Mouse (Mus musculus) left cerebral cortex, postnatal 10 days (tissue): ENCODE results near the gene Ifnb1. TPM values are rescaled to one million over a fixed set of nuclear protein-coding genes. Genes with fewer than 3 reads are reported as not detected.

Source experiments
- DNase-seq, 2 experiments: peaks; one replicate each; pipeline ENCODE4 v3.0.0; 2021 to 2022; ENCODE audit warnings: low spot score in 2 of 2, mixed read lengths in 1 of 2; ENCODE audit errors: extremely low spot score in 1 of 2
- intact Hi-C: fragments of 180-260 bp; cut with DNase I; formaldehyde crosslinking; loops from one replicate; pipeline ENCODE4 v1.15.1; 2025
- total RNA-seq, 2 experiments: library from RNA; stranded (reverse); gene quantifications; 2 replicates each; pipeline ENCODE4 v1.2.3; 2021

Gene Ifnb1
- total RNA-seq, 2 experiments from 2014 or later, result not detected

DNA sequence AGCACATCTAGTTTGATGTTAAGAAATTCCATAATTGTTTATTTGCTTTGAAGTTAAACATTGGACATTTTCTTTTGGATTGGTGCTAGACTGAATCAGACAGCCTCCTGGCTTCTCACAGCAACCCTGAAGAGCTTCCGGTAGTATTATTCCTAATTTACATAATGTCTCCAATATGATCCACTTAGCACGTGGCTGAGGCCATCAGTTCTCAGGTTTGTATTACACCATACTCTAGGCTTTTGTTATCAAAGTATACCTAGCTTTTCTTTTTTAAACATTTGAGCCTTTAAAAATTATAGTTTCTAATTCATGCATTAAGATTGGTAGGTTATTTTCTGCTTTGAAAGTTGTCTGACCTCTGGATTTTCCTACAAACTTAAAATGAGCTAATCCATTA is 7.3 kb downstream of the Ifnb1 start:
- intact Hi-C loops, result no loop called here
- no peak for DNase-seq

DNA sequence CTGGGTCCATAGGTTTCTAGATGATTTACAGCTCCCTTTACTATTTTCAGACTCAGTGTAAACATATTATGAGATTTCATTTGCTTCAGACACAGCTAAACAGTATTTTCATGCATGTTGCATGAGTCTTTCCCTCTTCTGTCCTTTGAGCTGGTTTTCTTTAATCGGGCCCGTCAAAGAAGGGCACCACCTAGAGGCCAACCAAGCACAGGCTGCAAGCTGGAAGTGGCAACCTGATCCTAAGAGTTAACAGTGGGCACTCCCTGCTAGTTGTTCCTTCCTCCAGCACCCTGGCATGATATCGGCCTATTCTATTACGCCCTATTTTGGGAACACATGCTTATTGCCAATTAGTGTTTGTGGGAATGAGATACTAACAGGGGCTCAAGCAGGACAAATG is 8.2 kb downstream of the Ifnb1 start:
- intact Hi-C loops, result no loop called here
- peak; percentile 37 to 63 for DNase-seq

DNA sequence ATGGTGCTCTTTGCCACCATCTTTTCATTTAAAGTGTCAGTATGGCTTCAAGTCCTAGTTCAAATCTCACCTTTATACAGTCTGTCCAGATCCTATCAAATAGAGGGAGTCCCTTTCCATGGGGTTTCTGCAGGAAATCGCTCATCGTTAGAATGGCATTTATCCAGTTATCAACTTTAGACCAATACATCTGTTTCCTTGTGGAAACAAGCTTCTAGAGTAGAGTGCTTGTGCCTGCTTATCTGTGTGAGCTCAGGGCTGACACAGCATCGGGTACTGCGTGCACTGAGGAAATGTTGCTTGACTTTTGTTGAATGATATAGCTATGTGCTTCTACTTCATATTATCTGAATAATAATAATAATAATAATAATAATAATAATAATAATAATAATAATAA is 8.8 kb downstream of the Ifnb1 start:
- intact Hi-C loops, result no loop called here
- DNase-seq, result no peak

DNA sequence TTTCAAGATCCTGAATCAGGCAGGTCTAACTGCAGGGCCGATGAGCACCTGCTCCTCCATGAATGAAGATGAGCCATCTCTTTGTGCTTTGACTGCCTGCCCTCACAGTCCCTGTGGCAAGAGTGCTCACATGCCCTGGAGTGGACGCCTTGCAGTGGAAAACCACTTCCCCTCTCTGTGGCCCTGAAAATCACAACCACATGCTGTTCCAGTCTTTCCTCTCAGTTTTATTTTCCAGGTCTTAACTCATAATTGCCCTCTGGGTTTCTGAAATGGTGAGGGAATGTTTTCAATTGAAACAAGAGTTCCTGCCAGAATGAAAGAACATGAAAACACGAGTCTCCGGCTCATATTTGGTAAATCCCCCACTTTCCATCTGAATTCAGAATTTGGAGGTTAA is 18.8 kb downstream of the Ifnb1 start:
- no peak for DNase-seq
- intact Hi-C loops, result no loop called here

DNA sequence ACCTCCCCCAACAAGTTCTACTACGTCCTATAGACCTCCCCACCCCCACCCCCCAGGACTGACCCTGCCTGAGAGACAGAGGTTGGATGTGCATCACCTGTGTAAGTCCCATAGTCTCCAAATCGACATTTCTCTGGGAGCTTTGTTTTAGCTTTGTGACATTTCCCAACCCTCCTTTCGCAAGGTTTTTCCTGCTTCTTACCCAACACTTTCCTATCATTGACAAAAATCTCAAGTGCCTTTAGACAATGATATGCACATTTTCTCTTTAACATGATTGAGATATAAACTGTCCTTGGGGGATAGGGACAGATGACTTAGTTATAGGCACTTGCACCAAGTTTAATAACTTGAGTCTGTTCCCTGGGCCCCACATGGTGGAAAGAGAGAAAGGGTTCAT is 21.3 kb downstream of the Ifnb1 start:
- intact Hi-C loops, result no loop called here
- no peak for DNase-seq

DNA sequence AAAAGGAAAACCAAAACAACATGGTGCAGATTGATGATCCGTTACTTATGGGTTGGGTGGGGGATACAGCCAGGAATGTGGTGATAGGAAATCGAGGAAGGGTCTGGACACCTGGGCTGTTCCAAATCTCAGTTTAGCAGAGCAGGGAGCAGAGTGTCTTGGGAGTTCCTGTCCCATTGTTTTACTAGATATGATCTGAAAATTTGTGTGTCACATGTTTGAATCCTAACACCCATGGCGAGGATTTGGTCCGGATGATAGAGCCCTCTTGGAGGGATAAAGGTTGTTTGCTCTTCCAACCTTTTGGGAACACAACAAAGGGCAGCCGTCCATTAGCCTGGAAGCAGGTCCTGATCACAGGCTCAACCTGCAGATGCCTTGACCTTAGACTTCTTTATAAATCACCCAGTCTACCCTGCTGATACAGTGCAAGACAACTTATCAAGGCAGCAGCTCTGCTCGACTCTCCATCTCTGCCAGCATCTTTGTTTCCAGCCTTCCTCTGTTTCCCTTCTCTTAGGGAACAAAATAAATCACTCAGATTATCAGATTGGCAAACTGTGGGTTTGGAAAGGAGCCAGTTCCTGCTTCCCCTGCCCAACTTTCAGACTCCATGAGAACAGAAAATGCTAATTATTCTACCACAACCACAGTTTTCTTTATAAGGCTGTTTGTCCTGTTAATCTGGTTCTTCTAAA is 26.1 kb downstream of the Ifnb1 start:
- intact Hi-C loops, result no loop called here
- DNase-seq, result no peak

DNA sequence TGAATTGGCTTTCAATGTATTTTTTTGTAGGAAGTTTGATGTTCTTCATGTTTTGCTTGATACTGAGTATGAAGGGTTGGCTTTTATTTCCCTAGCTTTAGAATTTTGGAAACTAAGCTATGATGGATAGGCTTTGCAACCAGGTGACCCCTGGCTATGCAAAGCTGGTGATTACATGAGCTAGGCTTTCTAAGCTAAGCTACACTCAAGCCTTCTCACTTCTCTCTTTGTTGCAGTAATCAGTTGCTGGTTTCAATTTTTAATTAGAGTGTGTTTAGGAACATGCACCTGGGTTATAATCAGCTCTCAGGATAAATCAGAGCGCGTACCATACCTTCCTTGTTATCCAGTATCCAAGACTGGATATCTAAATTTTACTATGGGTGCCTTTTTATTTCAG is 33.0 kb downstream of the Ifnb1 start:
- no peak for DNase-seq
- intact Hi-C loops, result no loop called here

DNA sequence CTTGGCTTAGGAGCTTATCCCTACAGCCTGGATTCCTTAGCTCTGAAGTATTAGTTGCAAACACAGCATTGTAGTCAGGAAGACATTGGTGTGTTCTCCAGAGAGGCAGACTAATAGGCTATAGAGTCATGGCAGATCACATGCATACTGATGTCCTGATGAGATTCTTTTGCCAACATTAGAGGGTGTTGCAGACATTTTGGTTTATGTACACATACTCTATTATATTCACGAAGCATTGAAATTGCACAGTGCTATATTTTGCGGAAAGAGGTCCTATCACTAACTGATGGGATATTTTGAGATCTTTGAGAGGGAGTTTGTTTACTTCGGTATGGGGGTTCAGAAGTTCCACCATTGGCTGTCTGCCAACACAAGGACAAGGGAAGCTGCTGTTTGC is 34.5 kb downstream of the Ifnb1 start:
- DNase-seq, result no peak
- intact Hi-C loops, result no loop called here

DNA sequence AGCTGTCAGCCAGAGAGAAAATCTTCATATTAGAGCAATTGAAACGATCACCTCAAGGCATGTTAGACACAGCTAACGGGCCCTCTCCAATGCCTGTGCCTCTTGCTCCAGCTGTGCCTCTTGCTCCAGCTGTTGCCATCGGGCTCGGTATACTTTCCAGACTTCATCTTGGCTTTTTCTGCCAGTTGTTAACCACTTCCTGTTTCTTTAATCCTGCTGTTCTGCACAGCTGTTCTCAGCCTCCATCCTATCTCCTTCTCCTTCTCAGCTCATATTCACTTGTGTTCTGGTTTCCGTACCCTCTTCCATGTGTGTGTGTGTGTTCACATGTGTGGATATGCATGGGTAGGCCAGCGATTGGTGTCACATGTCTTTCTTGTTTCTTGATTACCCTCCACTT is 42.4 kb downstream of the Ifnb1 start:
- intact Hi-C loops, result no loop called here
- DNase-seq, result no peak

DNA sequence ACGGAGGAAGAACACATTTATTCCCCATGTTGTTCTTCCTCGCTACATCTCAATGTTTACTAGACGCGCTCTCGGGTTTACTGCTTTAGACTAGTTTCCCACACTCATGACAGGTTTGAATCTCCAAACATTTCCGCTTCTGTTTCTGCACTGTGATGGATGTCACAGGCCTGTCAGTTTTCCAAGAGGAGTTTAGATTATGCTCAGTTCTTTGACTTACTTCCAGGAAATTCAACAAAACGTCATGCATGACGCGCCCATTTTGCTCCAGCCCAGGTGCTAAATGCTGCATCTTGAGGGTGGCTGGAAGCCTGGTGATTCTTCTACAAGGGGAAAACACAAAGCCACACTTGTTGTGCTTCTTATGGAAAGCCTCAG is 43.8 kb downstream of the Ifnb1 start:
- intact Hi-C loops, result no loop called here
- no peak for DNase-seq

DNA sequence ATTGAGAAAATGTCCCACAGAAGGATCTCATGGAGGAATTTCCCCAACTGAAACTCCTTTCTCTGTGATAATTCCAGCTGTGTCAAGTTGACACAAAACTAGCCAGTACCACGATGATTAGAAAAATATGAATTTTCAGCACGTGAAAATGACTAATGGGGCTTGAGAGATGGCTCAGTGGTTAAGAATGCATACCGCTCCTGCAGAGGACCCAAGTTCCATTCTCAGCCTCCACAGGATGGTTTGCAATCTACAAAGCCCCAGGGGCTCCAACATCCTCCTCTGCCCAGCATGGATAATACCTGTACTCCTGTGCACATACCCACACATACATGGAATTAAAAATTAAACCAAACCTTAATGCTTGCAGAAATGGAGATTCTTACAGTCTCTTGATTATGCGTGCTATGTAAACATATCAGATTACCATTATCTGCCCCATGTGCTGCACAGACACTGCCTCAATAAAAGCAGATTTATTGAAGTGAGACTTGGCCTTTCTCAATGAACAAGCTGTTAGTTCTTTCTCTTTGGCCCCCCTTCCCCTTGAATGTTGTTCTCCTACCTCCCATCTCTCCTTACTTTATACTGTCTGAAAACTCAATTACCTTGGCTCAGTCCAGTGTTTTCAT is 44.3 kb downstream of the Ifnb1 start:
- intact Hi-C loops, result no loop called here
- no peak for DNase-seq

DNA sequence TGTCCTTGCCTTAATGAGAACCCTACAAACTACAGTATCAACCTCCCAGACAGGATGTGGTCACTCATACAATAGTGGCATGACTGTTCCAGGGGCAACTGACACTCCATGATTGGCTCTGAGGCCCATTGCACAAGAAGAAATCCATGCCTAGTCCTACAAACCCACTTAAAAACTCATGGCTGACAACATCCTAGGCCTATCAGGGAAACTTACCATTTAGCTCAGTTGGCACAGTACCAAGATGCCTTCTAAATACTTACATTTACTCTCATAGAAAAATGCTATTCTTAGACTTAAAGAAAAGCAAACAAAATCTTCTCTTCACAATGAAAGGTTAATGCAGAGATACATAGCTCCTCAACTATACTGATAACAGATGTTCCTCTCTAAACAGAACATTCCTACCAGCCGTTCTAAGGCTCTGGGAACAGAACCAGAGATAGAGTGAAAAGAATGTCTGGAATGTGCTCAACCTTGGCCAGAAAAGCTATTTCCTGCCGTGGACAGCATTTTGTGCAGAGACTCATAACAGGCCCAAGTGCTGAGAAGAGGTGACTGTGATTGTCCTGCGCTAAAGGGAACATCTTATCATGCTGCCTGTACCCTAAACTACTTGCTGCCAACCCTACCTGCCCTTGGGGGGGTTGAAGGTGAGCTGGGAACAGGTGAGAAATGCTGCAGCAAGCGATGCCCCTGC is 45.9 kb downstream of the Ifnb1 start:
- no peak for DNase-seq
- intact Hi-C loops, result no loop called here

DNA sequence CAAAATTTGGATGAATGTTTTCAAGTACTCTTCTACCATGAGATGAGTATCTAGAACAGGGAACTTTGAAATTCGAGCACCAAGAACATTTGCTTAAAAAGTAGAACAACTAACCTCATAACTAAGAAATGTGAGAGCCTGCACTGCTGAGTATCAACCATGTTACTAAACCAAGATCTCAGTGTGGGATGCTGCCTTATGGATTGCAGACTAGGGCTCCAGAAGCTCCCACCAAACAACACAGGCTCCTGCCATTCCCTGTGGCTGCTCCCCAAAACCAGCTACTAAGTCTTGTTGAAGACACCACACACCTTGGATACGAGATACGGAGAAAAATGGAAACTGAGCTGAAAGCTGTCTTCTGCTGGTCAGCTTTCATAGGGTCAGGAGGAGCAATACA is 46.5 kb downstream of the Ifnb1 start:
- intact Hi-C loops, result no loop called here
- DNase-seq, result no peak

Other genes with a start within 250 kb of the Ifnb1 start
- 1 to 10 TPM; 2.8 to 3.5 TPM for gene Hacd4, start 83.8 kb downstream of the Ifnb1 start, total RNA-seq
- gene Ifna15, start 35.5 kb upstream of the Ifnb1 start, total RNA-seq, result not detected
- not detected for gene Ifna14, start 49.0 kb upstream of the Ifnb1 start, total RNA-seq
- gene Ifna9, start 69.6 kb upstream of the Ifnb1 start, total RNA-seq, result not detected
- gene Ifna12, start 80.6 kb upstream of the Ifnb1 start, total RNA-seq, result not detected
- not detected for gene C87499, start 111.6 kb upstream of the Ifnb1 start, total RNA-seq
- gene Ifna13, start 121.7 kb upstream of the Ifnb1 start, total RNA-seq, result not detected
- gene Ifna16, start 154.2 kb upstream of the Ifnb1 start, total RNA-seq, result not detected
- not detected for gene Ifna2, start 161.1 kb upstream of the Ifnb1 start, total RNA-seq
- gene Ifnab, start 168.6 kb upstream of the Ifnb1 start, total RNA-seq, result not detected
- 1 to 10 TPM; 1.8 to 2.0 TPM for gene Gm26566, start 199.0 kb upstream of the Ifnb1 start, total RNA-seq
- gene Klhl9, start 199.7 kb upstream of the Ifnb1 start, total RNA-seq, result 100 to 1,000 TPM; 105 to 107 TPM
- gene Gm13271, start 232.1 kb upstream of the Ifnb1 start, total RNA-seq, result not detected
- gene Gm13283, start 237.3 kb upstream of the Ifnb1 start, total RNA-seq, result not detected